ENCODE assay signal across 8 mouse cellular contexts in the genomic region with DNA sequence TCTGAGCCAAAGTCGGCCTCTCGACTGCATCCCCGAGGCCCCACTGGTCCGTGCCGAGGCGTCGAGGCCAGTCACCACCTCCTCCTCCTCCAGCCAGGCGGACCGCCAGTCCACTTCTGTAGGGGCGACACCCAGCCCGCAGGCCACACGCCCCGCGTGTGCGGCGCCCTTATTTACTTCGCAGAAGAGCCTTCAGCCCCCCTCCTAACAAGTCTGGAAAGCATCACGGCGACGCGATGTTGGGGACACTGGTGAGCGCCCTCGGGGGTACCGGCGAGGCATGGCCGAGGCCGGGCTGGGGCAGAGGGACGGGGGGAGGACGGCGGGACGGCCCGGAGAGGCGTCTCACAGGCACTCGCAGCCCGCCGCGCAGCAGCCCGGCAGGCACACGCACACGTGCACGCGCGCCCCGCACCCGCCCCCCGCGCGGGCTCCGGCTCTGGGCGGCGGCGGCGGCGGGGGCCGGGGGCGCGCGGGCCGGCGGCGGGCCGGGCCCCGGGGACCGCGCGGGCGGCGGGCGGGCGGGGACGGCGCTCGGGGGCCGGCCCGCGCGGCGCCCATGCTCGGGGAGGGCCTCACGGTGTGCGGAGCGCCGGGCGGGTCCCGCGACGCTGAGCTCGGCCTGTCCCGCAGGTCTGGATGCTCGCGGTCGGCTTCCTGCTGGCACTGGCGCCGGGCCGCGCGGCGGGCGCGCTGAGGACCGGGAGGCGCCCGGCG. TPM values are rescaled to one million over a fixed set of nuclear protein-coding genes. Genes with fewer than 3 reads are reported as not detected.
A peak's percentile ranks its signal among the peaks of the same experiment; 100 is the strongest.
DNase-seq lines count a peak whose midpoint lies in the region; ATAC-seq lines count a peak whose summit lies in the region.

A gene (plus strand): TSS at position 107 of the 717 bp plus-strand sequence.

- peaks cover 22% of the 10 kb centered on the region for H3K27me3 ChIP-seq in embryonic facial prominence, embryonic 12.5 days
- peaks cover 26% of the 10 kb centered on the region for H3K27me3 ChIP-seq in midbrain, embryonic 11.5 days (ENCODE audit: control insufficient read depth, insufficient read depth, low read length)

- H3K9me3 ChIP-seq in embryonic facial prominence, embryonic 12.5 days: no peaks in the 10 kb centered on the region
- H3K9me3 ChIP-seq in midbrain, embryonic 11.5 days (ENCODE audit: control insufficient read depth, low read length): no peaks in the 10 kb centered on the region

- WGBS in embryonic facial prominence, embryonic 12.5 days: under 1% methylated on average over 79 of the region's 104 CpGs
- 0% methylated on average over 50 of the region's 104 CpGs for WGBS in midbrain, embryonic 11.5 days

- peak within 1 kb of the TSS; percentile 93 for H3K4me2 ChIP-seq in embryonic facial prominence, embryonic 12.5 days (replicated peaks)
- H3K4me2 ChIP-seq in midbrain, embryonic 11.5 days: peak within 1 kb of the TSS; percentile 85

- peak within 1 kb of the TSS; percentile 71 for H3K4me3 ChIP-seq in embryonic facial prominence, embryonic 12.5 days
- H3K4me3 ChIP-seq in midbrain, embryonic 11.5 days (ENCODE audit: low read depth, low read length): peak within 1 kb of the TSS; percentile 78

- peak; percentile 29; the same call in 1 of the 2 replicates for ATAC-seq in embryonic facial prominence, embryonic 12.5 days (ENCODE audit: insufficient number of reproducible peaks, insufficient read depth, low FRiP score, low TSS enrichment)
- ATAC-seq in midbrain, embryonic 11.5 days (ENCODE audit: low FRiP score): peak; percentile 51
- ATAC-seq in erythroid progenitor cell, adult 5-6 weeks (replicated peaks; ENCODE audit: low FRiP score, poor library complexity, severe bottlenecking): no peak

- H3K27ac ChIP-seq in embryonic facial prominence, embryonic 12.5 days: no peak within 1 kb of the TSS
- H3K27ac ChIP-seq in midbrain, embryonic 11.5 days (ENCODE audit: low read depth, low read length): no peak within 1 kb of the TSS

- DNase-seq in heart, adult 11 months: peak; percentile 96
- no peak for DNase-seq in heart, adult 8-10 months (ENCODE audit: low spot score)
- DNase-seq in T-cell, adult 2 months (ENCODE audit: low spot score): peak; percentile 3
- peak; percentile 62 to 66 for DNase-seq in heart, postnatal 10 days
- no peak for DNase-seq in left cerebral cortex, postnatal 14 days (ENCODE audit: low spot score in 2 of 2)
- peak; percentile 96 for DNase-seq in midbrain, embryonic 11.5 days (ENCODE audit: low spot score, missing footprints)

- intact Hi-C loops in heart, postnatal 10 days (cut with DNase I): no loop called here
- intact Hi-C loops in left cerebral cortex, postnatal 14 days (cut with DNase I): loop anchor here (5.0 kb wide), 1 partner anchor 47 kb away; a partner anchor contains a TSS

- no peaks in the 10 kb centered on the region for H3K36me3 ChIP-seq in embryonic facial prominence, embryonic 12.5 days
- no peaks in the 10 kb centered on the region for H3K36me3 ChIP-seq in midbrain, embryonic 11.5 days (ENCODE audit: control insufficient read depth, insufficient read depth, low read length)

- no peaks in the 10 kb centered on the region for H3K4me1 ChIP-seq in embryonic facial prominence, embryonic 12.5 days
- H3K4me1 ChIP-seq in midbrain, embryonic 11.5 days (ENCODE audit: control insufficient read depth, insufficient read depth, low read length): peaks cover 8% of the 10 kb centered on the region

- peak within 1 kb of the TSS; percentile 68 for H3K9ac ChIP-seq in embryonic facial prominence, embryonic 12.5 days
- peak within 1 kb of the TSS; percentile 68 for H3K9ac ChIP-seq in midbrain, embryonic 11.5 days (ENCODE audit: low read length)

RNA-seq across cellular contexts. Expression of the gene that starts here (rescaled TPM):
- 1 to 10 TPM; 3.3 to 5.0 (median 3.8) TPM for total RNA-seq in heart, adult 8-10 months (2022)
- polyA plus RNA-seq in embryonic facial prominence, embryonic 12.5 days (2016; fragmentation: Nextera tagmentation; extraction: Ambion mirVana): 4.3 and 4.9 TPM in 2 replicates
- total RNA-seq in heart, postnatal 10 days (2021): 1 to 10 TPM; 8.4 to 8.8 TPM
- 10 to 100 TPM; 13.3 to 14.0 TPM for total RNA-seq in left cerebral cortex, postnatal 14 days (2021)
- 1.5 and 1.7 TPM in 2 replicates for polyA plus RNA-seq in midbrain, embryonic 11.5 days (2014; fragmentation: Nextera tagmentation; extraction: Ambion mirVana)
- total RNA-seq in erythroid progenitor cell, adult 5-6 weeks (2015; ENCODE audit: low replicate concordance): not detected in 2 replicates
- not detected in 2 replicates for total RNA-seq in erythroid progenitor cell, adult 5-6 weeks (2017; ENCODE audit: low replicate concordance)

Comparison
In these comparisons a context has a peak if more than half of its experiments do, and no peak if none do; other contexts are left out.
1. RNA of the gene that starts here (total RNA-seq): 13.3 to 14.0 TPM in left cerebral cortex, postnatal 14 days, 8.4 to 8.8 TPM in heart, postnatal 10 days and 3.3 to 5.0 TPM in heart, adult 8-10 months; not detected in erythroid progenitor cell, adult 5-6 weeks; every median in the first group is over 4 times any median in the second.
2. DNase-seq: peak in heart, adult 11 months (single experiment), T-cell, adult 2 months (single experiment), heart, postnatal 10 days (2 of 2) and midbrain, embryonic 11.5 days (single experiment); none in heart, adult 8-10 months (single experiment) and left cerebral cortex, postnatal 14 days (0 of 2).